Mouse (Mus musculus) heart, postnatal 0 days (tissue): ENCODE measurements around the gene Dpp6. TPM values are rescaled to one million over a fixed set of nuclear protein-coding genes. Genes with fewer than 3 reads are reported as not detected.

Experiments
- ATAC-seq: fragments of 200-750 bp; cut with Nextera tagmentation; 2 replicates; pipeline ENCODE4 v1.8.0; 2017; ENCODE audit warnings: low read depth, moderate number of reproducible peaks, moderate library complexity; ENCODE audit not compliant: insufficient read depth
- DNase-seq: peaks from one replicate; pipeline ENCODE4 v3.0.0-alpha.2; 2016; ENCODE audit warnings: low spot score
- H3K27ac ChIP-seq: fragments of 300-500 bp; sonication (generic); 2 replicates; pipeline ENCODE4 v1.5.1; 2014; ENCODE audit warnings: low read depth, mild to moderate bottlenecking
- H3K27me3 ChIP-seq: fragments of 300-500 bp; sonication (generic); 2 replicates; pipeline ENCODE4 v1.6.1; 2014; ENCODE audit warnings: low read length, mixed read lengths; ENCODE audit not compliant: control insufficient read depth, insufficient read depth
- H3K36me3 ChIP-seq: fragments of 300-500 bp; sonication (generic); replicated peaks from 2 replicates; pipeline ENCODE4 v1.6.1; 2014; ENCODE audit warnings: low read length, mixed read lengths; ENCODE audit not compliant: control insufficient read depth, insufficient read depth
- H3K4me1 ChIP-seq: fragments of 300-500 bp; sonication (generic); 2 replicates; pipeline ENCODE4 v1.6.1; 2014; ENCODE audit warnings: antibody characterized with exemption; ENCODE audit not compliant: control insufficient read depth, insufficient read depth
- H3K4me2 ChIP-seq: fragments of 300-500 bp; sonication (generic); 2 replicates; pipeline ENCODE4 v1.6.1; 2014; ENCODE audit warnings: low read depth, mild to moderate bottlenecking, low read length, moderate library complexity
- H3K4me3 ChIP-seq: fragments of 300-500 bp; sonication (generic); 2 replicates; pipeline ENCODE4 v1.5.1; 2014; ENCODE audit warnings: low read depth, low read length
- H3K9ac ChIP-seq: fragments of 300-500 bp; sonication (generic); replicated peaks from 2 replicates; pipeline ENCODE4 v1.6.1; 2014; ENCODE audit warnings: low read depth, low read length, mixed read lengths
- H3K9me3 ChIP-seq: fragments of 300-500 bp; sonication (generic); replicated peaks from 2 replicates; pipeline ENCODE4 v1.6.1; 2016; ENCODE audit warnings: low read length; ENCODE audit not compliant: control insufficient read depth
- CTCF ChIP-seq: IDR thresholded peaks from 2 replicates; pipeline ENCODE4 v1.5.1; 2016; ENCODE audit warnings: antibody characterized with exemption, control low read depth, low read depth
- EP300 ChIP-seq: IDR thresholded peaks from 2 replicates; pipeline ENCODE4 v1.6.1; 2016; ENCODE audit warnings: antibody characterized with exemption, low read depth
- WGBS: fragments of 180-500 bp; shearing (Covaris S2); extraction: QIAGEN DNeasy Blood & Tissue Kit; methylation state at CpG from one replicate; pipeline ENCODE4 v1.1.7; 2014; 5-methylcytosine and 5-hydroxymethylcytosine counted together
- polyA plus RNA-seq: library from polyadenylated mRNA; unstranded; fragments of >200 nt; fragmentation: Nextera tagmentation; extraction: Ambion mirVana; gene quantifications from 2 replicates; pipeline ENCODE4 v1.2.1, GENCODE M21; 2015
- total RNA-seq: library from RNA; depleted of rRNA; stranded (reverse); fragments of >200 nt; gene quantifications from 2 replicates; pipeline ENCODE4 v1.2.3, GENCODE M21; 2014; ENCODE audit warnings: low replicate concordance; rRNA removed

The Dpp6 gene
- total RNA-seq (0.31 TPM in 1 of 2 replicates, not detected in the other), polyA plus RNA-seq (0.05 TPM in 2 replicates)

- Histone ChIP-seq H3K4me2 (no peak within 1 kb of the TSS), H3K27ac (no peak within 1 kb of the TSS), H3K4me1 (no peaks in the 10 kb centered on the region), H3K27me3 (peaks cover 16% of the 10 kb centered on the region), H3K36me3 (no peaks in the 10 kb centered on the region), H3K4me3 (no peak within 1 kb of the TSS), H3K9ac (no peak within 1 kb of the TSS), H3K9me3 (no peaks in the 10 kb centered on the region)
- 5% methylated on average over 47 of the region's 48 CpGs for WGBS
- no peak for TF ChIP-seq CTCF
- TF ChIP-seq EP300: no peak
- no peak for ATAC-seq
- no peak for DNase-seq
Measured at GRCm38 (mm10) chr5:26816975-26817941, at the start of gene Dpp6. Dpp6 (plus strand) TSS chr5:26817203.

- TF ChIP-seq CTCF: no peak
- no peak for TF ChIP-seq EP300
- no peaks in the 10 kb centered on the region for H3K27me3 ChIP-seq
- H3K27ac ChIP-seq: no peak overlapping the region
- no peaks in the 10 kb centered on the region for H3K36me3 ChIP-seq
- 52% methylated on average over 3 of the region's 3 CpGs for WGBS
- H3K4me2 ChIP-seq: no peak overlapping the region
- no peaks in the 10 kb centered on the region; the same call in 1 of the 2 replicates for H3K9me3 ChIP-seq
- no peak for ATAC-seq
- H3K9ac ChIP-seq: no peak overlapping the region
- H3K4me3 ChIP-seq: no peak overlapping the region
- no peaks in the 10 kb centered on the region for H3K4me1 ChIP-seq
- DNase-seq: no peak
Measured at GRCm38 (mm10) chr5:26783955-26784354, 33.0 kb upstream of the Dpp6 start.

- WGBS: 84% methylated on average over 2 of the region's 2 CpGs
- DNase-seq (no peak), ATAC-seq (no peak)
- Histone ChIP-seq H3K27ac (no peak overlapping the region), H3K9ac (no peak overlapping the region), H3K9me3 (no peaks in the 10 kb centered on the region), H3K36me3 (no peaks in the 10 kb centered on the region), H3K4me3 (no peak overlapping the region), H3K4me1 (no peaks in the 10 kb centered on the region), H3K4me2 (no peak overlapping the region), H3K27me3 (no peaks in the 10 kb centered on the region)
- no peak for TF ChIP-seq EP300
- TF ChIP-seq CTCF: no peak
Measured at GRCm38 (mm10) chr5:26795524-26795923, 21.5 kb upstream of the Dpp6 start.

- ATAC-seq: no peak
- WGBS: 52% methylated on average over 1 of the region's 1 CpGs
- Histone ChIP-seq H3K36me3 (no peaks in the 10 kb centered on the region), H3K4me1 (no peaks in the 10 kb centered on the region), H3K4me2 (no peak overlapping the region), H3K27ac (no peak overlapping the region), H3K9me3 (no peaks in the 10 kb centered on the region), H3K27me3 (no peaks in the 10 kb centered on the region), H3K4me3 (no peak overlapping the region), H3K9ac (no peak overlapping the region)
- no peak for TF ChIP-seq CTCF
- no peak for TF ChIP-seq EP300
- DNase-seq: no peak
Measured at GRCm38 (mm10) chr5:26835972-26836371, 19.0 kb downstream of the Dpp6 start.

GRCm38 (mm10) chr5:26841151-26841550, 24.1 kb downstream of the Dpp6 start:
- Histone ChIP-seq H3K27ac (no peak overlapping the region), H3K4me1 (no peaks in the 10 kb centered on the region), H3K4me2 (no peak overlapping the region), H3K27me3 (no peaks in the 10 kb centered on the region), H3K4me3 (no peak overlapping the region), H3K9ac (no peak overlapping the region), H3K9me3 (no peaks in the 10 kb centered on the region), H3K36me3 (no peaks in the 10 kb centered on the region)
- TF ChIP-seq EP300: no peak
- no peak for TF ChIP-seq CTCF
- no peak for ATAC-seq
- 25% methylated on average over 4 of the region's 4 CpGs for WGBS
- no peak for DNase-seq
